Mouse (Mus musculus): ENCODE data around the gene Cfap99.

Cfap99 gene

DNA sequence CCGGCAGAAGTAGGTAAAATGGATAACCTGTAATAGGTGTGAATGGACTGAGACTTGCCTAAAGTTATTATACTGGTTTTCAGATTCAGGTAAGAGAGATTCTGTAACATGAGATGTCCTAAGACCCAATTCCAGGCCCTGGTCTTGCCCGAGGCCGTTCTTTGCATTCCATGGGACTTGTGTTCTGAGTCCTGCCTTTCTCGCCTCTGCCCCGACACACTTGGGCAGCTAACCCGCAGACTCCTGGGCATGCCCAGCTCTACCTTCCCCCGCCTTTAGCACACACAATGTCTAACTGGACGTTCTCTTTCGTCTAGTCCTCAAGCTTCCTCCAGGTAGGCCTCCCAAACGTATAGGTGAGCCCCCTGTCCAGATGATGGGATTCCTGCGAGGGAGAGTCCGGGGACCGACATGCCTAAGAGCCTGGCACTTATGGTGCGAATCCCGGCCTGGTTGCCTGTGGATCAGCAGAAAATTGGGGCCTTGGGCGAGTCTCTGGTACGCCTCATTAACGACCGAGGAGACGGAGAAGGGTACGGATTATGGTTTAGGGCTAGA is 47.2 kb downstream of the Cfap99 start:
- peak; percentile 51 for DNase-seq

DNA sequence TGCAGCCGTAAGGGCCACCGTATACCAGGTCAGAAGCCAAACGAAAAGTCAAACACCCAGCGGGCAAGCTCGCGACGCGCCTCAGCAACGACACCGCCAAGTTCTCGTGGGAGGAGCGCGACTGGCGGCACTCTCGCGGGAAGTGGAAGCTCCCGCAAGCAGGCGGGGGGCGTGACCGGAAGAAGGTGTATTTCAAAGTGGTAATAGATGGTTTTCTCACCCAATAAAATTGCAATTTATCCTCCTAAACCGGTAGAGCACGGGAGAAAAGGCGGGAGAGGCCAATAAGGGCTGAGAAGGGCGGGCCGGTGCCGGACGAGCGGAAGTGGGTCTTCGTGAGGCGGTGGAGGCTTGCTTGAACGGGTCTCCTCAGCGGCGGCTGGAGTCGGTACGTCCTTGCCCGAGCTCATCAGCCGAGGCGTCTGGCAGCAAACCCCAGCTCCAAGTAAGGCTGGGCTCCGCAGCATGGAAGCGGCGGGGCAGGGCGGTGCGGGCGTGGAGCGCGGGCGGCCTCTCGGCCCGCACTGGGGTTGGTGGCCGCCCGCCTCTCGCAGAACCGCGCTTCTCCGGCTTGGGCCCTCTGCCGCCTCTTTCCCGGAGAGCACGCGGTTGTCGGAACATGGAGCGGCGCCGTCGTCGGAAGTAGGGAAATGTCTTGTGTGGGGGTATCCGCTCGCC is 47.8 kb downstream of the Cfap99 start, which contains the start of gene Rnf4:
Gene Rnf4 (plus strand): TSS at position 193 of the 678 bp plus-strand sequence.
- peak; percentile 98 for DNase-seq

DNA sequence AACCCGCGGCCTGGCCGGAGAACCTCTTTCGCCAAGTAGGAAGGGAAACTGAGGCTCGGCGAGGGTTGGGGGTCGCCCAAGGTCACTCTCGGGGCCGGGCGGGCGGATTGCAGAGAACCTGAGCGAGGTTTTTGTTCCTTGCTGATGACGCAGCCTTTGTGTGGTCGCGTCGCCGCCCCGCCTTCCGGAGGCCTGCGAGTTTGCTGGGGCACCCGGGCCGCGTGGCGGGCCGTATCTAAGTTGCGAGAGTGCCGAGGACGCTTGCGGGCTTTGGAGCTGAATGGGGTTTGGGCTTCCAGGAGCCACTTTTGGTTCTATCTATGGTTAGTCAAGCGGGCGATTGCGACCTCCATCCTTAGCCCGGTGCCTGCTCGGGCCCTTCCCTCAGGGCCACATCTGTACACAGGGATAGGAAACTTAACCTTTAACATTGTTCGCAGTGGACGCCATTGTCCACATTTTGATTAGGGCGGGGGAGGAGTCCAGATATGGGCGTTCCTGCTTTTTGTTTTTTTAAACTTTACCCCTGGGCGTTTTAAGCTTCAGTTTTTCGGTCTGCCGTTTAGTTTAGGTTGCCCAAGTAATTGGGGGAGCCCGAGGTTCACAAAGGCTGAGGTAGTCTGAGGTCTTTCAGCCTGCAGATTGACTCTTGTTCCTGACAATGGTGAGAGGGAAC is 48.5 kb downstream of the Cfap99 start:
- peak; percentile 80 for DNase-seq

DNA sequence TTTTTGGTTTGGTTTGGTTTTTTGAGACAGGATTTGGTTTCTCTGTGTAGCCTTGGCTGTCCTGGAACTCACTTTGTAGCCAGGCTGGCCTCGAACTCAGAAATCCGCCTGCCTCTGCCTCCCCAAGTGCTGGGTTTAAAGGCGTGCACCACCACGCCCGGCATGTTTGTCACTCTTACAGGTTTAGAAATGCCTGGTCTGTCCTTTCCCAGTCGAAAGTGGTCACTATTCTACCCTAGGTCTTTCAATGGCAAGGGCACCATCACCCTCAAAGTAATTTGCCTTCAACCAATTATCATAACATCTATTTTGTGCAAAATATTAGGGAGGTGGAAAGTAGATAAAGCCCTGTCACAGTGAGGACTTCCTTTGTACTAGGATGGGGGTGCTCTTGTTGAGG is 51.8 kb downstream of the Cfap99 start:
- no peak for DNase-seq

DNA sequence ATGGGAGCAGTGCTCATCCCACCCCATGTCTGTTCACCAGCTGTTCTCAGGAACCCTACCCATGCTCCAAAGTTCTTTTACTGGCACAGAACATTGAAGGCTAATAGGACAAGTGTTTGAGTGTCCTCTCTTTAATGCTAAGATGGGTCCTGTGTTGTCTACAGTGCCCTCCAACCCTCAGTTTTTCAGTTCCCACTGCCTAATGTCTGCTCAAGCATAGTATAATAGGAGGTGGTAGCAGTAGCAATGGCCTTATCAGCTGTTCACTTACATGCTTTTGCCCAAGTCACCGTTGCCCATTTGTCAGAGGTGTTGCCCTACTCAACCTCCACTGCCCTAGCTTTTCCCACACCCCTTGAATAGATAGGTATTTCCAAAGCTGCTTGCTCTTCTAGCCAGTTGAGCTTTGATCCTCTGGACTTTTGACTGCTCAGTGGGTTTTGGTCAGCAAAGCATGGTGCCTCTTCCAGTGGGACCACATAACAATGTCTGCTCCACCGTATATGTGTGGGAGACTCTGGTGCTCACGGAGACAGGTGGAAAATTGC is 63.8 kb downstream of the Cfap99 start:
- DNase-seq = no peak

DNA sequence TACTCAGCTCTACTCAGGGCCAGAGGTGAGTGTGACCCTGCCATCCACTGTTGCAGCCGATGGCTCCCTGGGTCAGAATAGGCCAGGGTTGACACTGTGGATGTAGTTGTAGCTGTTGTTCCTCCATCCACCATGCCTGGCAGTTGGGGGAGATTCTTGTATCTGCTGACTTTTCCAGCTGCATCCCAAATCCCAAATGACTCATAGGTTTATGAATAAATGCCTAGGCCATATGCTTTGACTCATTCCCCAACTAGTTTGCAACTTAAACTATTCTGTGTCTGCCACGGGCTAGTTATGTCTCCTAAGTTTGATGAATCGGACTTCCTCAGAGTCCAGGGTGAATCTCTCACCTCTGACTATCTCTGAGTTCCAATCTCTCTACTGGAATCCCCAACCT is 71.9 kb downstream of the Cfap99 start:
- DNase-seq = no peak

DNA sequence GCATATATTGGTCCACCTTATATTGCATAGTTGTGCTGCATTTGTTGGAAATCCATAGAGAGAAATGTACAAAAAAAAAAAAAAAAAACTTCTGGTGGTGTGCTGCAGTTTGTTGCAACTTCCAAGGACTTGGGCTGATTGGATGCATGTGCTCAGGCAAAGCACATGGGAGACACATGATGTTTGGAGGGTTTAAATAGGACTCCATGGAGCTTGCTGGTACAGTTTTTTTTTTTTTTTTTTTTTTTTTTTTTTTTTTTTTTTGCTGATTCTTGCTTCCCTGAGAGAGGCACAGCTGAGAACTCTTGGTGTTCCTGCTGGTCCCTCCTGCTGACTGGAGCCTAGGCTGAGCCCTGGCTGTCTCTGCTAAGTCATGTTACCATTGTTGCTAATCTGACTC is 74.7 kb downstream of the Cfap99 start:
- DNase-seq = no peak

DNA sequence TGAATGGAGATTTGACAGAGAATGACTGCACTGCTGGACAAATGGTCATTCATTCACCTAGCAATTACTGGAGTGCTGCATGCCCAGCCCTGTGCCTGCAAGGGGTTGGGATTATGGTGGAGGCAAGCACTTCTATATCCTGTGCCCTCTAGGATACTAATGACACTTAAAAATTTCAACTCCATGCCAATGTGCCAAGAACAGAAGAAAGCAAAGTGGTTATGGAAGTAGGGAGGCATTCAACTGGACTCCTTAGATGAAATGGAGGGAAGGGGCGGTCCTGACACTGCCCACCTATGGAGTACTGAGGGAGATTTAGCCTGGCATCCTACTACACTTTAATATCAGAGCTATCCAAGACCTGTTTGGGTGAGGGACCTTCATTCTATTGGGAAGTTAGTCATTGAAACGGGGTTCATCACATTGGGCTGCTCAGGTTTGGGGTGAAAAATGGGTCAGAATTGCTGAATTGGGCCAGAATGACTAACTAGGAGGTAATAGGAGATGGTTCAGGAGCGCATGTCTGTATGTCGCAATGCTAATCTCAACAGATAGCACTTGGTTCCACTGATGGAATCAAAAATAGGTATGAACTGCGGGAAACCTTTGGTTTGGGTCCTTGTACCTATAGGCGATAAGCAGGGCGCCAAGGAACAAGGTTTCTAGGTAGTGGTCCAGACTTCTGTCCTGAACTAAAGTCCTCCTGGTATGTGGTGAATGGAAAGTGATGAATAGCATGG is 80.3 kb downstream of the Cfap99 start:
- DNase-seq = no peak

DNA sequence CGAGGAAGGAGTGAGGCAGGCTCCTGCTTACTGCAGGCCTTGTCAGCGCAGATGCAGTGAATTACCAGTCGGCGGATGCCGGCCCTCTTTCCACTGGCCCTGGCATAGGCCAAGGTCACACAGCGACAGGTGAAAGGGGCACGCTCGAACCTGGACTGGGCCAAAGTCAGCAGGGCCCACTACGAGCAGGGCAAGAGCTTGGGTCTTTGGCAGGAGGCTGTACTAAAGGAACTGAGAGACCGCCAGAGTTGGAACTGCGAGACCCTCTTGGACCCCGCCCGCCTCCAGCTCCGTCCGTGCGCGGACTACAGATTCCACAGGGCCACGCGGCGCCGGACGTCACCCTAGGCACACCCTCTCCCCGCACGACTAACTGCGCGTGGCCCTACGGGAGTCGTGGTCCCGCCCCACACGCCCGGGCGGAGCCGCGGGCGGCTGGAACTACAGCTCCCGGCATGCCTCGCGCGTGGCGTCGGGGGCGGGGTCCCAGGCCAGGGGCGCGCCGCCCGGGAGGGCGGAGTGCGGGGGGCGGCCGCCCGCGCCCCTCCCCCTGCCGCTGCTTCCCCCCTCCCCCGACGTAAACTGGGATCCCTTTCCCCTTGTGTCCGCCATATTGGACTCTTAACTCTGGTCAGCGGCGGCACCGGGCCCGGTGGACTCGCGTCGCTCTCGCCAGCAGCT is 81.1 kb downstream of the Cfap99 start, which contains the start of gene Fam193a:
Gene Fam193a (plus strand): TSS at position 593 of the 681 bp plus-strand sequence.
- peak; percentile 97 for DNase-seq

DNA sequence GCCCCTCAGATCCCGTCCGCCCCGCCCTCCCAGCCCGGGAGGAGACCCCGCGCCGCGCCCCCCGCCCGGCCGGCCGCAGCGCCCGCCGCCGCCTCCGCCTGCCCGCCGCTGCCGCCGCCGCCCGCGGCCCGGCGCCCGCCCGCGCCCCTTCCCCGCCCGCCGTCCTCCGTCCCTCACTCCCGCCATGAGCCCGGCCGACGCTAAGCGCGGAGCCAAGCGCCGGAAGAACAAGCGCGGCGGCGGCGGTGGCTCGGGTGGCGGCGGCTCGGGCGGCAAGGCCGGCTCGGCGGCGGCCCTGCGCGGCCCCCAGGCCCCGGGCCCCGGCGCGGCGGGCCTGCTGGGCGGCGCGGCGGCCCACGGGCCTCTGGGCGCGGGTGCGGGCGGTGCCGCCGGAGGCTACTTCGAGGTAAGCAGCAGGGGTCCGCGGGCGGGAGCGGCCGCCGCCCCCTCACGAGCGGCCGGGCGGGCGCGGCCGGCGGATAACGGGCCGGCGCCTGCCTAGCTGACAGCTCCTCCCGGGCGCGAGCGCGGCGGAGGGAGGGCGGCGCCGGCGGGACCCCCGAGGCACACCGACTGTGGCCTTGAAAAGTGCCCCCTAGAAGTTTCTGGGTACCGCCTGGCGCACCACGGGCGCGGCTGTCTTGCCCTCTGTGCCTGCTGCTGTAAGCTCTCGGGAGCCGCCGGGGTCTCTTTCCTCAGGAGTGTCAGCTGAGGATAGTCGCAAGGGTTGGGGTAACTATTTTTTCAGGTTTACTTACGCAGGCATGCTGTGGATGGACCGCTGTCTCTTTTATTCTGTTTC is 81.8 kb downstream of the Cfap99 start:
- peak; percentile 65 for DNase-seq

DNA sequence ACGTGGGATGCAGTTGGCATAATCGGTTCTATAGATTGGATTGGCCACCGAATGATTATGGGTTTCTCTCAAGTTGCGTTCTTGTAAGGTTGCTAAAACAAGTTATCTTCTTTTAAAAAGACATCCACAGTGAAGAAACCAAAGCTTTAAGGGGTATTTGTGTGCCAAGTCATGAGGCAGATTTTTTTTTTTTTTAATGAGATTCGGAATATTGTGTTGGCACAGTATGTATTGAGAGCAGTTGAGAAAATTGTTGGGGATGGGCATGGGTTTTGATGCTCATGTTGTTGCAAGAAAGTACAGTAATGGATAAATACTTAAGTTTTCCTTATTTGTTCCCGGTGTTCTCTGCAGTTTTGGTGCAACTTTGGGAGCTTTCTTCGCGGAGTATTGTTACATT is 82.4 kb downstream of the Cfap99 start:
- DNase-seq = no peak

DNA sequence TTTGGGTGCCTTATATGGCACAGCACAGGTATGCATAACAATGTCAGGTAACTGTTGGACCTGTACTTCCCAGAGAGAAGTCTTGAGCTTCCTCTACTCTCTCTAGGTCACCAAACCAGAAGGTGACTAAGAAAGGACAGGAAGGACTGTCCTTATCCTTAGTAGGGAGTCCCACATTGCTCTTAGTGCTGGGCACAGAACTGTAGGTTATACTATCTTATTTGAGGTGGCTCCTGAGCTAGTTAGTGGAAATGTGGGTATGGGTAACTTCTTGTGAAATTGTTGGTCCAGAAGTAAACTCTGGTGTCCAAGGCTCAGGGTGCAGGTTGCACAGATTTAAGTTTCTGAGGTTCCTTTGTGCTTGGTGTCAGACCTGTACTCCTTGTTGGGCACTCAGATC is 83.7 kb downstream of the Cfap99 start:
- no peak for DNase-seq

DNA sequence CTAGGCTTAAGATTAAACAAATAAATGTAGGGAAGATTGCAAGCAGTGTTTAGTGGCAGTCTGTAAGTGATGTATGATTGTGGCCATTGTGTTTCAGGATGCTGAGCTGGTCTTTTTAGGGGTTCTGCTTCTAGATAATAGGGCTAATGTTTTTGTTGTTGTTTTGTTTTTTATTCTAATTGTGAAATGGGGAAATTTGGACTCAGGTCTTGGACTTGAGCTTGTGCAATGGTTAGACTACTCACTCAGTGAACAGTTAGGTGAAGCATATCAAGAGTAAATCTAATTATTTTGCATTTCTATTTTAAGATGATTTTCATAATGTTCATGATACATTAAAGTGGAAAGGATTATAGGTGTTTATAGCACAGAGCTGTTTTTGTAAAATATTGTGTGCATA is 84.1 kb downstream of the Cfap99 start:
- DNase-seq = no peak
